Mouse (Mus musculus) heart, postnatal 0 days (tissue): Measurements from ENCODE around the gene Chd6. TPM values are rescaled to one million over a fixed set of nuclear protein-coding genes. Genes with fewer than 3 reads are reported as not detected.

Experiments
- ATAC-seq: fragments of 200-750 bp; cut with Nextera tagmentation; 2 replicates; pipeline ENCODE4 v1.8.0; 2017; ENCODE audit warnings: low read depth, moderate number of reproducible peaks, moderate library complexity; ENCODE audit not compliant: insufficient read depth
- DNase-seq: peaks from one replicate; pipeline ENCODE4 v3.0.0-alpha.2; 2016; ENCODE audit warnings: low spot score
- H3K27ac ChIP-seq: fragments of 300-500 bp; sonication (generic); 2 replicates; pipeline ENCODE4 v1.5.1; 2014; ENCODE audit warnings: low read depth, mild to moderate bottlenecking
- H3K27me3 ChIP-seq: fragments of 300-500 bp; sonication (generic); 2 replicates; pipeline ENCODE4 v1.6.1; 2014; ENCODE audit warnings: low read length, mixed read lengths; ENCODE audit not compliant: control insufficient read depth, insufficient read depth
- H3K36me3 ChIP-seq: fragments of 300-500 bp; sonication (generic); replicated peaks from 2 replicates; pipeline ENCODE4 v1.6.1; 2014; ENCODE audit warnings: low read length, mixed read lengths; ENCODE audit not compliant: control insufficient read depth, insufficient read depth
- H3K4me1 ChIP-seq: fragments of 300-500 bp; sonication (generic); 2 replicates; pipeline ENCODE4 v1.6.1; 2014; ENCODE audit warnings: antibody characterized with exemption; ENCODE audit not compliant: control insufficient read depth, insufficient read depth
- H3K4me2 ChIP-seq: fragments of 300-500 bp; sonication (generic); 2 replicates; pipeline ENCODE4 v1.6.1; 2014; ENCODE audit warnings: low read depth, mild to moderate bottlenecking, low read length, moderate library complexity
- H3K4me3 ChIP-seq: fragments of 300-500 bp; sonication (generic); 2 replicates; pipeline ENCODE4 v1.5.1; 2014; ENCODE audit warnings: low read depth, low read length
- H3K9ac ChIP-seq: fragments of 300-500 bp; sonication (generic); replicated peaks from 2 replicates; pipeline ENCODE4 v1.6.1; 2014; ENCODE audit warnings: low read depth, low read length, mixed read lengths
- H3K9me3 ChIP-seq: fragments of 300-500 bp; sonication (generic); replicated peaks from 2 replicates; pipeline ENCODE4 v1.6.1; 2016; ENCODE audit warnings: low read length; ENCODE audit not compliant: control insufficient read depth
- CTCF ChIP-seq: IDR thresholded peaks from 2 replicates; pipeline ENCODE4 v1.5.1; 2016; ENCODE audit warnings: antibody characterized with exemption, control low read depth, low read depth
- EP300 ChIP-seq: IDR thresholded peaks from 2 replicates; pipeline ENCODE4 v1.6.1; 2016; ENCODE audit warnings: antibody characterized with exemption, low read depth
- WGBS: fragments of 180-500 bp; shearing (Covaris S2); extraction: QIAGEN DNeasy Blood & Tissue Kit; methylation state at CpG from one replicate; pipeline ENCODE4 v1.1.7; 2014; 5-methylcytosine and 5-hydroxymethylcytosine counted together
- polyA plus RNA-seq: library from polyadenylated mRNA; unstranded; fragments of >200 nt; fragmentation: Nextera tagmentation; extraction: Ambion mirVana; gene quantifications from 2 replicates; pipeline ENCODE4 v1.2.1, GENCODE M21; 2015
- total RNA-seq: library from RNA; depleted of rRNA; stranded (reverse); fragments of >200 nt; gene quantifications from 2 replicates; pipeline ENCODE4 v1.2.3, GENCODE M21; 2014; ENCODE audit warnings: low replicate concordance

The Chd6 gene
- total and polyA plus RNA-seq, 2 experiments from 2014 or later, result 14.5 to 37.7 TPM

GRCm38 (mm10) chr2:161032394-161032793, 76.5 kb downstream of the Chd6 start:
- H3K4me1 ChIP-seq, result 0 out of 2 replicates have a peak, but pooled peaks cover 7% of the 10 kb centered on the region
- H3K4me3 ChIP-seq, result no peak overlapping the region
- DNase-seq (peak; percentile 27), ATAC-seq (0 out of 2 replicates have a peak, but pooled peaks have one; percentile 47)
- H3K27me3 ChIP-seq, result no peaks in the 10 kb centered on the region
- no peaks in the 10 kb centered on the region for H3K9me3 ChIP-seq
- no peak overlapping the region for H3K9ac ChIP-seq
- H3K36me3 ChIP-seq, result peaks cover 40% of the 10 kb centered on the region
- TF ChIP-seq EP300 (no peak), CTCF (no peak)
- no peak overlapping the region for H3K4me2 ChIP-seq
- no peak overlapping the region for H3K27ac ChIP-seq
- 42% methylated on average over 7 of the region's 7 CpGs for WGBS

DNA sequence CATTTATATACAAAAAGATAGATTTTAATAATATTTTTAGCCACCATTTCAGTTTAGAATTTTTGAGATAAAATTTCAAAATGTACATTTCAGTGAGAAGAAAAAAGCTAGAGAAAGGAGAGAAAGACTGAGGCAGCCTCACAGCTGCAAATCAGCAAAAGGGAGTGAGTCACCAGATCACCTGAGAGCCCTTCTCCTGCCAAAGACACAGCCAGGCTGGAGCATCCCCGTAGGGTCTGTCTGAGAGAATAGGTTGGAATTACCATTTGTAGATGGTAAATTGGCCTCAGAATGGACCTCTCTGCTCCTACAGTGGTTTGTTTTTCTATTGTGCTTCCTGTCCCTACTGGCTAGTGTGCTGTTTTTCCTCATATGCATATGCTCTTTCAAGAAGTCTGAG, 84.3 kb downstream of the Chd6 start:
- ATAC-seq (no peak), DNase-seq (no peak)
- no peak overlapping the region for H3K4me2 ChIP-seq
- no peaks in the 10 kb centered on the region for H3K4me1 ChIP-seq
- peaks cover 79% of the 10 kb centered on the region for H3K36me3 ChIP-seq
- H3K4me3 ChIP-seq, result no peak overlapping the region
- H3K9ac ChIP-seq, result no peak overlapping the region
- WGBS, result 92% methylated on average over 1 of the region's 1 CpGs
- no peak for TF ChIP-seq EP300
- no peak for TF ChIP-seq CTCF
- H3K27ac ChIP-seq, result no peak overlapping the region
- no peaks in the 10 kb centered on the region for H3K27me3 ChIP-seq
- no peaks in the 10 kb centered on the region for H3K9me3 ChIP-seq

- Histone ChIP-seq H3K4me2 (no peak overlapping the region), H3K4me1 (no peaks in the 10 kb centered on the region), H3K27ac (no peak overlapping the region), H3K4me3 (no peak overlapping the region), H3K9ac (no peak overlapping the region), H3K9me3 (no peaks in the 10 kb centered on the region), H3K27me3 (no peaks in the 10 kb centered on the region), H3K36me3 (peaks cover 80% of the 10 kb centered on the region)
- TF ChIP-seq EP300 (no peak), CTCF (no peak)
- DNase-seq, result no peak
- no peak for ATAC-seq
- WGBS, result 27% methylated on average over 4 of the region's 4 CpGs
These were observed 91.0 kb downstream of the Chd6 start for GRCm38 (mm10) chr2:161017913-161018312.

GRCm38 (mm10) chr2:161012577-161013251, 96.2 kb downstream of the Chd6 start:
- Histone ChIP-seq H3K27ac (no peak overlapping the region), H3K36me3 (peaks cover 82% of the 10 kb centered on the region), H3K9me3 (no peaks in the 10 kb centered on the region), H3K9ac (no peak overlapping the region), H3K4me3 (no peak overlapping the region), H3K4me1 (no peaks in the 10 kb centered on the region), H3K4me2 (no peak overlapping the region), H3K27me3 (no peaks in the 10 kb centered on the region)
- 91% methylated on average over 16 of the region's 16 CpGs for WGBS
- ATAC-seq (no peak), DNase-seq (no peak)
- no peak for TF ChIP-seq EP300
- TF ChIP-seq CTCF, result no peak

DNA sequence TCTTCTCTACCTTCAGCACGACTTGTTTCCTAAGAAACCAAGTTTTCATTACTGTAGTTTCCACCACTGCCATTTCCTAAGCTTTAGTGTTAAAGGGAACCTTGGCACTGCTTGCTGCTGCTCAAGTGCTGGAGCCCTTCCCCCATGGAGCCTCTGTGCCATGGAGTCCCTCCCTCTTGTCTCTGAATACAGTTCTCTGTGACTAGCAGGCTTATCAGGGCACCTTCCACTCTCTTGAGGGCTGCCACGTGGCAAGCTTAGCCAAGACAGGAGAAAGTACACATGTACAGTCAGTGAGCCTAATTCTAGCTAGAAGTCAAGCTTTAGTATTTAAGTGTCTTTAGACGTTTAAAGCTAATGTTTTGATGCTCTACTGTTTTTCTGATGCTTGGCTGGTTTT, 104.5 kb downstream of the Chd6 start:
- WGBS, result 39% methylated on average over 3 of the region's 3 CpGs
- Histone ChIP-seq H3K27me3 (no peaks in the 10 kb centered on the region), H3K4me3 (no peak overlapping the region), H3K4me1 (peaks cover 7% of the 10 kb centered on the region), H3K4me2 (no peak overlapping the region), H3K36me3 (peaks cover 24% of the 10 kb centered on the region), H3K9ac (no peak overlapping the region), H3K27ac (0 out of 2 replicates have a peak overlapping the region, but pooled peaks have one; percentile 5), H3K9me3 (no peaks in the 10 kb centered on the region)
- TF ChIP-seq CTCF, result no peak
- TF ChIP-seq EP300, result no peak
- DNase-seq (peak; percentile 70), ATAC-seq (peak; percentile 98)
